Mouse (Mus musculus): ENCODE data around the gene Cfd. TPM values are rescaled to one million over a fixed set of nuclear protein-coding genes. Genes with fewer than 3 reads are reported as not detected.

Gene Cfd
- polyA plus RNA-seq, 2 experiments, result 0.29 TPM; not detected in 1

DNA sequence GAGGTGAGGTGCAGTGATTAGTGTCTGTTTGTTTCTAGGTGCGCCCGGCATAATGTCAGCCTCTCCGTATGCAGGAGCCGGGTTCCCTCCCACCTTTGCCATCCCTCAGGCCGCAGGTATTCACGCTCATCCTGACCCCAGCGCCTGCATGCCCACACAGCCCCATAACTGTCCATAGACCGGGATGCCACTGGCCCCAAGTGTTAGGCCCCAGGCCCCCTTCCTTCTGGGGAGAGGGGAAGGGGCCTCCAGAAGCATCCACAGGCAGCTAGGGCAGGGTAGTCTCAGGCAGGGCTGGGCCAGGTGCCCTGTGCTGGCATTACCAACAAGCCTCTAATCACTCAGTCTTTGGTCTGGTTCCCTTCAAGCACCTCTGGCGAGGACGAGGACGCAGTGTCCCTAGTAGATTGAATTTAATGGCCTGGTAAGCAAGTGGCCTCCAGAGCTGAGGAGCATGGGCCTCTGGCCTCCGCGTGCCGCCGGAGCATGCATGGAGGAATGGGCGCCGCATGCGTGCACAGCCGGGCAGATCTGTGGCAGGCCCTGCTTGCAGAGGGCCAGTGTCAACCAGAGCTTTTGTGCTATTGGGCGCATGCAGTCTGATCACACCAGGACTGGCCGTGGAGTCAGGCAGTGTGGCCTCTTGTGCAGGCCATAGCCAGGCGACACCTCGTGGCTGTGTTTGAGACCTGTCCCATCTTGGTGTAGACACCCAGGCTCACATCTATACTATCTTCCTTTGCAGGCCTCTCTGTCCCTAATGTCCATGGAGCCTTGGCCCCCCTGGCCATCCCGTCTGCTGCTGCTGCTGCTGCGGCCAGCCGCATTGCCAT, 30.4 kb upstream of the Cfd start:
- no peak overlapping the region for H3K9ac ChIP-seq (replicated peaks)
- H3K27me3 ChIP-seq (ENCODE audit: control insufficient read depth, insufficient read depth, low read length), result no peaks in the 10 kb centered on the region
- 90% methylated on average over 26 of the region's 26 CpGs for WGBS (ENCODE audit: insufficient replicate concordance)
- no peaks in the 10 kb centered on the region for H3K9me3 ChIP-seq (ENCODE audit: control insufficient read depth, low read length)
- no peak for DNase-seq (ENCODE audit: low read depth in 3 of 3, low spot score in 3 of 3)
- no peak overlapping the region for H3K27ac ChIP-seq
- no peak for ATAC-seq (ENCODE audit: insufficient read depth)
- no peak overlapping the region for H3K4me3 ChIP-seq (ENCODE audit: insufficient read depth in 1 of 2, low read depth in 2 of 2, low read length in 2 of 2)
- peaks cover 75% of the 10 kb centered on the region for H3K36me3 ChIP-seq (replicated peaks; ENCODE audit: control insufficient read depth, insufficient read depth, low read depth)
- no peak for TF ChIP-seq EP300 (IDR thresholded peaks at IDR 0.05; ENCODE audit: low read depth)
- TF ChIP-seq CTCF (IDR thresholded peaks at IDR 0.05; ENCODE audit: low read depth), result no peak
- H3K4me2 ChIP-seq (ENCODE audit: low read depth), result no peak overlapping the region
- H3K4me1 ChIP-seq (replicated peaks; ENCODE audit: control insufficient read depth in 2 of 2, insufficient read depth in 2 of 2, low read length in 1 of 2), result peaks cover 8 to 24% of the 10 kb centered on the region in 2 experiments; a peak in 3 of 4 replicates

DNA sequence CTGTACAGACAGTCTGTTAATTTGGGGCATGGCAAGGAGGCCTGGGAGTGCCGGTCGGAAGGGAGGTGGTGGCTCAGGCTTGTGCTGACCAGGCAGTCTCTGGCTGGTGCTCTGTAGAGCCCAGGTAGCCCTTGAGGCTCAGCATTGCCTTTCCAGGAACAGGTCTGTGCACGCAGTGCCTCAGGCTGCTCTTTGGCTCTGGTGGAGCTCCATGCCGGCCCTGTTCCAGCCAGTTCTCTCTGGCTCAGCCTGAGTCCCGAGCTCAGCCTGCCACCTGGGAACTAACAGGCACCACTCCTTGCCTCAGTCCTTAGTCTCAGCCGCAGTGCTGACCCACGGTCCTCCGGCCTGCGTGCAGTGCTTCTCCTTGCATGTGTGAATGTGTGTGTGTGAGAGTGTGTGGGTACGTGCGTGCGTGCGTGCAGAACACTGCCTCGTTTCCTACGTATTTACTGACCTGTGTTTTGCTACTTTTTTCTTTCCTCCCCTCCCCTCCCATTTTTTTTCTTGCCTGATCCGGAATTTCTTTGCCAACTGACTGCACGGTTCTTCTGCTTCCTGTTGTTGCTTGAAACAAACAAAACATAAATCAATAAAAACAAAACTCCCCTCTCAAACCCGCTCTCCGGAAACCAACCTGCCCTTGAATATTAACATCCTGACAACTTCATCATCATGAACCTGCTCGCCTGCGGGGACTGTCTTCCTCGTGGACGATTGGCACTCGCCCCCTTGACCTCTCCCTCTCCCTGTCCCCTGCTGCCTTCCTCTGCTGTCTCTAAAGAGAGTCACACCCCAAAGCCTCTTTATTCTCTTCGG, 29.2 kb upstream of the Cfd start:
- peaks cover 4 to 18% of the 10 kb centered on the region in 2 experiments; a peak in 3 of 4 replicates for H3K4me1 ChIP-seq (replicated peaks; ENCODE audit: control insufficient read depth in 2 of 2, insufficient read depth in 2 of 2, low read length in 1 of 2)
- H3K27ac ChIP-seq, result no peak overlapping the region
- ATAC-seq (ENCODE audit: insufficient read depth) (no peak), DNase-seq (ENCODE audit: low read depth in 3 of 3, low spot score in 3 of 3) (no peak)
- H3K4me3 ChIP-seq (ENCODE audit: insufficient read depth in 1 of 2, low read depth in 2 of 2, low read length in 2 of 2), result no peak overlapping the region
- no peaks in the 10 kb centered on the region for H3K9me3 ChIP-seq (ENCODE audit: control insufficient read depth, low read length)
- peaks cover 74% of the 10 kb centered on the region for H3K36me3 ChIP-seq (replicated peaks; ENCODE audit: control insufficient read depth, insufficient read depth, low read depth)
- TF ChIP-seq CTCF (IDR thresholded peaks at IDR 0.05; ENCODE audit: low read depth) (no peak), EP300 (IDR thresholded peaks at IDR 0.05; ENCODE audit: low read depth) (no peak)
- H3K9ac ChIP-seq (replicated peaks), result no peak overlapping the region
- no peaks in the 10 kb centered on the region for H3K27me3 ChIP-seq (ENCODE audit: control insufficient read depth, insufficient read depth, low read length)
- WGBS (ENCODE audit: insufficient replicate concordance), result 87% methylated on average over 25 of the region's 25 CpGs
- no peak overlapping the region for H3K4me2 ChIP-seq (ENCODE audit: low read depth)

DNA sequence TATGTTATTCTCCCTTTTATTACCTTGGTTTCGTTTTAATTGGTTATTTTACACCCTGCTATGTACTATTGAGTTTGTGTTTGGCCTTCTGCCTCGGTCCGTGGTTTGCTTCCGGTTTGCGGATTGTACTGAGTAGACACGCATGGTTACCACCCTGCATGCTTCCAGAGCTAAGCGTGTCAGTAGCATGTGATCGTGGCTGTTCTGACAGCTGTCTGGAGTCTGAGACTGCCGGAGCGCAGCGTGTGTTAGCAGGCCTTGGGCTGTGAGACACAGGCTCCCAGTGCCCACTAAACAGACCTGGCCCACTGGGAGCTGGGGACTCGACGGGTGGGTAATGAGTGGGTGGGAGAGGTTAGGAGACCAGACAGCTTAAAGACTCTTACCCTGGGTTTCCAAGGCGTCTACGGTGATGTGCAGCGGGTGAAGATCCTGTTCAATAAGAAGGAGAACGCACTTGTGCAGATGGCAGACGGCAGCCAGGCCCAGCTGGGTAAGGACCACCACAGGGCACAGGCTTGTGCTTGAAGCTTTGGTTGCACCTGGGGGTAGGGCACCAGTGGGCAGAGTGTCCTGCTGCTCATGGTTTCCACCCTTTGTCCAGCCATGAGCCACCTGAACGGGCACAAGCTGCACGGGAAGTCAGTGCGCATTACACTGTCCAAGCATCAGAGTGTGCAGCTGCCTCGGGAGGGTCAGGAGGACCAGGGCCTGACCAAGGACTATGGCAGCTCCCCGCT, 28.4 kb upstream of the Cfd start:
- Histone ChIP-seq H3K9ac (replicated peaks) (no peak overlapping the region), H3K4me1 (replicated peaks; ENCODE audit: control insufficient read depth in 2 of 2, insufficient read depth in 2 of 2, low read length in 1 of 2) (peaks cover 1 to 10% of the 10 kb centered on the region in 2 experiments; a peak in 3 of 4 replicates), H3K27ac (no peak overlapping the region), H3K27me3 (ENCODE audit: control insufficient read depth, insufficient read depth, low read length) (no peaks in the 10 kb centered on the region), H3K4me2 (ENCODE audit: low read depth) (no peak overlapping the region), H3K9me3 (ENCODE audit: control insufficient read depth, low read length) (no peaks in the 10 kb centered on the region), H3K4me3 (ENCODE audit: insufficient read depth in 1 of 2, low read depth in 2 of 2, low read length in 2 of 2) (no peak overlapping the region), H3K36me3 (replicated peaks; ENCODE audit: control insufficient read depth, insufficient read depth, low read depth) (peaks cover 66% of the 10 kb centered on the region)
- no peak for ATAC-seq (ENCODE audit: insufficient read depth)
- TF ChIP-seq EP300 (IDR thresholded peaks at IDR 0.05; ENCODE audit: low read depth), result no peak
- no peak for TF ChIP-seq CTCF (IDR thresholded peaks at IDR 0.05; ENCODE audit: low read depth)
- 88% methylated on average over 23 of the region's 23 CpGs for WGBS (ENCODE audit: insufficient replicate concordance)
- no peak for DNase-seq (ENCODE audit: low read depth in 3 of 3, low spot score in 3 of 3)

DNA sequence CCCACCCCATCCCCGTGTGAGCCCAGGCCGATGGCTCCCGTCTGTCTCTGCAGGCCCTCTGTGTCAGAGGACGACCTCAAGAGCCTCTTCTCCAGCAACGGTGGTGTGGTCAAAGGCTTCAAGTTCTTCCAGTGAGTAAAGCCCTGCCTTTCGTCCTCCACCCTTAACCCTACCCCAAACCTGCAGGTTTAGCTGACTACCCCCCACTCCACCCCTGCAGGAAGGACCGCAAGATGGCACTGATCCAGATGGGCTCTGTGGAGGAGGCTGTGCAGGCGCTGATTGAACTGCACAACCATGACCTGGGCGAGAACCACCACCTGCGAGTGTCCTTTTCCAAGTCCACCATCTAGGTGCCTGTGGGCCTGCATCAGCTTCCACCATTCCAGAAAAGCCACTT, 27.7 kb upstream of the Cfd start:
- no peak for ATAC-seq (ENCODE audit: insufficient read depth)

More for the DNA sequence above, 27.7 kb upstream of the Cfd start:
- Histone ChIP-seq H3K27ac (no peak overlapping the region), H3K27me3 (ENCODE audit: control insufficient read depth, insufficient read depth, low read length) (no peaks in the 10 kb centered on the region), H3K4me2 (ENCODE audit: low read depth) (no peak overlapping the region), H3K4me3 (ENCODE audit: insufficient read depth in 1 of 2, low read depth in 2 of 2, low read length in 2 of 2) (no peak overlapping the region), H3K4me1 (replicated peaks; ENCODE audit: control insufficient read depth in 2 of 2, insufficient read depth in 2 of 2, low read length in 1 of 2) (peaks cover 0 to 3% of the 10 kb centered on the region in 2 experiments; a peak in 1 of 4 replicates), H3K9ac (replicated peaks) (no peak overlapping the region), H3K36me3 (replicated peaks; ENCODE audit: control insufficient read depth, insufficient read depth, low read depth) (peaks cover 61% of the 10 kb centered on the region), H3K9me3 (ENCODE audit: control insufficient read depth, low read length) (no peaks in the 10 kb centered on the region)
- 77% methylated on average over 10 of the region's 10 CpGs for WGBS (ENCODE audit: insufficient replicate concordance)
- no peak for TF ChIP-seq EP300 (IDR thresholded peaks at IDR 0.05; ENCODE audit: low read depth)
- TF ChIP-seq CTCF (IDR thresholded peaks at IDR 0.05; ENCODE audit: low read depth), result no peak
- DNase-seq (ENCODE audit: low read depth in 3 of 3, low spot score in 3 of 3), result no peak
